ENCODE assay signal across 14 mouse cellular contexts in the genomic region with DNA sequence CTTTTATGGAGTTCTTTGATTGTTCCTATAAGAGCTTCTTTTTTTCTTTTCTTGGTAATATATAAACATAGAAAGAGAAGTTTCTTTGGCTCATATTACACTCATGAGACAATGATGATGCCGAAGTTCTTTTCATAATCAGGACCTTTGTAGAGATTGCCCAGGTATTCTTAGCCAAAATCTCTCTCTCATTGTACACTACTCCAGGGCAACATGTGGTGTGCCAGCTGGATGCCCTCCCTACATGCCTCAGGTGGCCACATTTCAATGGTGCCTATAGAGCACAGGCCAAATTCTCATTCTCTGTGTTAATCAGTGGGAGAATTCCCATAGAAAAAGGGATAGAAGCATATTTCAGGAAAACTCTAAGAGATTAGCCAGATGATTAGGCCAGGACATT.
A peak's percentile ranks its signal among the peaks of the same experiment; 100 is the strongest.
DNase-seq lines count a peak whose midpoint lies in the region; ATAC-seq lines count a peak whose summit lies in the region.
"Had no signal": no experiment of that assay in that cellular context is flagged by ENCODE, and none has a peak within 500 bp of the region (broad histone marks: within the 10 kb centered on the region; RNA-seq: fewer than 3 reads in every experiment).

No protein-coding gene starts in this region.

- no peak overlapping the region for H3K4me2 ChIP-seq in forebrain, embryonic 15.5 days (replicated peaks)
- no peak overlapping the region for H3K4me2 ChIP-seq in neural tube, embryonic 14.5 days (ENCODE audit: low read depth, low read length)
- H3K4me2 ChIP-seq in neural tube, embryonic 15.5 days = no peak overlapping the region
- no peak overlapping the region for H3K4me2 ChIP-seq in kidney, embryonic 15.5 days
- H3K4me2 ChIP-seq: hindbrain, embryonic 13.5 days; neural tube, embryonic 13.5 days had no signal

- H3K9me3 ChIP-seq in forebrain, embryonic 15.5 days = no peaks in the 10 kb centered on the region
- H3K9me3 ChIP-seq in forebrain, embryonic 10.5 days = no peaks in the 10 kb centered on the region
- H3K9me3 ChIP-seq in neural tube, embryonic 14.5 days (ENCODE audit: control insufficient read depth, low read length) = no peaks in the 10 kb centered on the region
- no peaks in the 10 kb centered on the region for H3K9me3 ChIP-seq in neural tube, embryonic 15.5 days (replicated peaks)
- H3K9me3 ChIP-seq in kidney, embryonic 15.5 days (replicated peaks) = no peaks in the 10 kb centered on the region
- H3K9me3 ChIP-seq: hindbrain, embryonic 13.5 days; neural tube, embryonic 13.5 days had no signal

- H3K4me1 ChIP-seq in forebrain, embryonic 15.5 days = 0 out of 2 replicates have a peak, but pooled peaks cover 3% of the 10 kb centered on the region
- H3K4me1 ChIP-seq in forebrain, embryonic 10.5 days = peaks cover 21% of the 10 kb centered on the region
- H3K4me1 ChIP-seq in neural tube, embryonic 14.5 days (ENCODE audit: control insufficient read depth, insufficient read depth, low read length) = no peaks in the 10 kb centered on the region
- H3K4me1 ChIP-seq in neural tube, embryonic 15.5 days = no peaks in the 10 kb centered on the region
- H3K4me1 ChIP-seq in kidney, embryonic 15.5 days = no peaks in the 10 kb centered on the region
- H3K4me1 ChIP-seq: hindbrain, embryonic 13.5 days; neural tube, embryonic 13.5 days had no signal

- H3K27ac ChIP-seq in forebrain, embryonic 15.5 days (replicated peaks) = no peak overlapping the region
- no peak overlapping the region for H3K27ac ChIP-seq in forebrain, embryonic 10.5 days
- H3K27ac ChIP-seq in neural tube, embryonic 14.5 days (ENCODE audit: low read depth, low read length) = no peak overlapping the region
- no peak overlapping the region for H3K27ac ChIP-seq in neural tube, embryonic 15.5 days (replicated peaks)
- H3K27ac ChIP-seq in kidney, embryonic 15.5 days = no peak overlapping the region
- H3K27ac ChIP-seq: gastrocnemius, adult 2 months; hindbrain, embryonic 13.5 days; neural tube, embryonic 13.5 days had no signal

- H3K36me3 ChIP-seq in forebrain, embryonic 15.5 days = no peaks in the 10 kb centered on the region
- H3K36me3 ChIP-seq in forebrain, embryonic 10.5 days (replicated peaks) = no peaks in the 10 kb centered on the region
- no peaks in the 10 kb centered on the region for H3K36me3 ChIP-seq in neural tube, embryonic 14.5 days (ENCODE audit: control insufficient read depth, insufficient read depth, low read length)
- no peaks in the 10 kb centered on the region for H3K36me3 ChIP-seq in neural tube, embryonic 15.5 days
- H3K36me3 ChIP-seq in kidney, embryonic 15.5 days = no peaks in the 10 kb centered on the region
- H3K36me3 ChIP-seq: hindbrain, embryonic 13.5 days; neural tube, embryonic 13.5 days had no signal

- WGBS in forebrain, embryonic 15.5 days = 32% methylated on average over 1 of the region's 1 CpGs
- WGBS in forebrain, embryonic 10.5 days = 47% methylated on average over 1 of the region's 1 CpGs
- 85% methylated on average over 1 of the region's 1 CpGs for WGBS in neural tube, embryonic 14.5 days
- 72% methylated on average over 1 of the region's 1 CpGs for WGBS in neural tube, embryonic 15.5 days
- WGBS in kidney, embryonic 15.5 days = 86% methylated on average over 1 of the region's 1 CpGs

- no peak overlapping the region for H3K9ac ChIP-seq in forebrain, embryonic 15.5 days (replicated peaks)
- H3K9ac ChIP-seq in neural tube, embryonic 14.5 days (replicated peaks; ENCODE audit: low read depth, low read length) = no peak overlapping the region
- no peak overlapping the region for H3K9ac ChIP-seq in neural tube, embryonic 15.5 days (replicated peaks)
- H3K9ac ChIP-seq in kidney, embryonic 15.5 days = no peak overlapping the region
- H3K9ac ChIP-seq: hindbrain, embryonic 13.5 days; neural tube, embryonic 13.5 days had no signal

- 0 out of 2 replicates have a peak, but pooled peaks have one; percentile 35 for ATAC-seq in forebrain, embryonic 15.5 days (replicated peaks)
- ATAC-seq in neural tube, embryonic 14.5 days (ENCODE audit: low read depth) = 0 out of 2 replicates have a peak, but pooled peaks have one; percentile 46
- ATAC-seq in neural tube, embryonic 15.5 days (ENCODE audit: low FRiP score) = no peak
- ATAC-seq in kidney, embryonic 15.5 days (replicated peaks; ENCODE audit: low FRiP score) = no peak
- ATAC-seq: intestine, embryonic 16.5 days had no signal

- DNase-seq in forebrain, embryonic 10.5 days (ENCODE audit: extremely low spot score, low spot score) = no peak
- DNase-seq in cerebellum, adult 9-10 months = peak; percentile 88
- DNase-seq in c-Kit-positive CD71-positive TER-119-positive erythroid progenitor cells, embryonic 14.5 days (ENCODE audit: low spot score) = no peak
- DNase-seq: gastrocnemius, adult 2 months; kidney, postnatal 10 days; lung, postnatal 14 days; thymus, postnatal 14 days had no signal

- no peaks in the 10 kb centered on the region for H3K27me3 ChIP-seq in forebrain, embryonic 15.5 days
- H3K27me3 ChIP-seq in forebrain, embryonic 10.5 days (ENCODE audit: poor library complexity, severe bottlenecking) = no peaks in the 10 kb centered on the region
- H3K27me3 ChIP-seq in neural tube, embryonic 14.5 days (ENCODE audit: control insufficient read depth, insufficient read depth, low read length) = no peaks in the 10 kb centered on the region
- H3K27me3 ChIP-seq in neural tube, embryonic 15.5 days (replicated peaks) = no peaks in the 10 kb centered on the region
- no peaks in the 10 kb centered on the region for H3K27me3 ChIP-seq in kidney, embryonic 15.5 days
- H3K27me3 ChIP-seq: hindbrain, embryonic 13.5 days; neural tube, embryonic 13.5 days had no signal

- no peak overlapping the region for H3K4me3 ChIP-seq in forebrain, embryonic 15.5 days
- H3K4me3 ChIP-seq in forebrain, embryonic 10.5 days = no peak overlapping the region
- H3K4me3 ChIP-seq in neural tube, embryonic 14.5 days (ENCODE audit: low read depth, low read length) = no peak overlapping the region
- H3K4me3 ChIP-seq in neural tube, embryonic 15.5 days (replicated peaks) = no peak overlapping the region
- no peak overlapping the region for H3K4me3 ChIP-seq in kidney, embryonic 15.5 days (replicated peaks)
- H3K4me3 ChIP-seq: gastrocnemius, adult 2 months; hindbrain, embryonic 13.5 days; neural tube, embryonic 13.5 days had no signal

Comparison
In these comparisons a context has a peak if more than half of its experiments do, and no peak if none do; other contexts are left out.
1. ATAC-seq: peak in forebrain, embryonic 15.5 days (single experiment) and neural tube, embryonic 14.5 days (single experiment); none in neural tube, embryonic 15.5 days (single experiment) and kidney, embryonic 15.5 days (single experiment).